Mouse (Mus musculus): ENCODE data around the gene Cby3.

- TF ChIP-seq POLR2A (IDR thresholded peaks at IDR 0.05; ENCODE audit: insufficient read length, low read depth) (no peak), REST (IDR thresholded peaks at IDR 0.05; ENCODE audit: insufficient read depth, insufficient read length) (no peak), USF1 (IDR thresholded peaks at IDR 0.05; ENCODE audit: low read depth) (no peak)
These were observed 30.4 kb upstream of the Cby3 start for GRCm38 (mm10) chr11:50323843-50324242.
